Mouse (Mus musculus): Measurements from ENCODE around the gene Itln1. TPM values are rescaled to one million over a fixed set of nuclear protein-coding genes. Genes with fewer than 3 reads are reported as not detected.

Itln1 gene
- polyA plus RNA-seq, 1 experiment from 2014 or later = not detected

GRCm38 (mm10) chr1:171469678-171470077, 65.4 kb downstream of the Itln1 start:
- Histone ChIP-seq H3K4me3 (ENCODE audit: low read depth, low read length) (no peak overlapping the region), H3K9ac (ENCODE audit: low read length) (no peak overlapping the region), H3K27me3 (ENCODE audit: control insufficient read depth, insufficient read depth, low read length) (no peaks in the 10 kb centered on the region), H3K36me3 (ENCODE audit: control insufficient read depth, insufficient read depth, low read length) (no peaks in the 10 kb centered on the region), H3K4me1 (ENCODE audit: control insufficient read depth, insufficient read depth, low read length) (no peaks in the 10 kb centered on the region), H3K27ac (ENCODE audit: low read depth, low read length) (no peak overlapping the region), H3K4me2 (ENCODE audit: low read depth) (no peak overlapping the region), H3K9me3 (ENCODE audit: control insufficient read depth, low read length) (no peaks in the 10 kb centered on the region)
- DNase-seq (ENCODE audit: low spot score) = no peak
- no peak for ATAC-seq (ENCODE audit: insufficient read depth, low FRiP score, low TSS enrichment)
- WGBS = 95% methylated on average over 3 of the region's 3 CpGs

Other genes with a start within 250 kb of the Itln1 start
- 90.3 and 104 TPM in 2 replicates for gene Usp21, start 247.3 kb downstream of the Itln1 start, polyA plus RNA-seq (2014; fragmentation: Nextera tagmentation; extraction: Ambion mirVana)
- 102 and 103 TPM in 2 replicates for gene Ufc1, start 240.3 kb downstream of the Itln1 start, polyA plus RNA-seq (2014; fragmentation: Nextera tagmentation; extraction: Ambion mirVana)
- 50.4 and 57.6 TPM in 2 replicates for gene Dedd, start 206.1 kb downstream of the Itln1 start, polyA plus RNA-seq (2014; fragmentation: Nextera tagmentation; extraction: Ambion mirVana)
- gene Nit1, start 189.6 kb downstream of the Itln1 start, polyA plus RNA-seq (2014; fragmentation: Nextera tagmentation; extraction: Ambion mirVana) = 30.7 and 34.0 TPM in 2 replicates
- gene Pfdn2, start 189.6 kb downstream of the Itln1 start, polyA plus RNA-seq (2014; fragmentation: Nextera tagmentation; extraction: Ambion mirVana) = 61.2 and 68.0 TPM in 2 replicates
- 2.1 and 2.2 TPM in 2 replicates for gene Klhdc9, start 174.5 kb downstream of the Itln1 start, polyA plus RNA-seq (2014; fragmentation: Nextera tagmentation; extraction: Ambion mirVana)
- 1.1 and 1.7 TPM in 2 replicates for gene Nectin4, start 165.2 kb downstream of the Itln1 start, polyA plus RNA-seq (2014; fragmentation: Nextera tagmentation; extraction: Ambion mirVana)
- 0.41 and 0.78 TPM in 2 replicates for gene Arhgap30, start 146.3 kb downstream of the Itln1 start, polyA plus RNA-seq (2014; fragmentation: Nextera tagmentation; extraction: Ambion mirVana)
- 151 and 162 TPM in 2 replicates for gene Usf1, start 124.0 kb downstream of the Itln1 start, polyA plus RNA-seq (2014; fragmentation: Nextera tagmentation; extraction: Ambion mirVana)
- 3.6 and 3.8 TPM in 2 replicates for gene Tstd1, start 116.4 kb downstream of the Itln1 start, polyA plus RNA-seq (2014; fragmentation: Nextera tagmentation; extraction: Ambion mirVana)
- 16.9 and 21.0 TPM in 2 replicates for gene F11r, start 97.8 kb downstream of the Itln1 start, polyA plus RNA-seq (2014; fragmentation: Nextera tagmentation; extraction: Ambion mirVana)
- 13.2 and 15.7 TPM in 2 replicates for gene Alyref2, start 31.8 kb downstream of the Itln1 start, polyA plus RNA-seq (2014; fragmentation: Nextera tagmentation; extraction: Ambion mirVana)
- 0.12 TPM in 1 of 2 replicates, not detected in the other for gene Cd244a, start 23.9 kb upstream of the Itln1 start, polyA plus RNA-seq (2014; fragmentation: Nextera tagmentation; extraction: Ambion mirVana)
- gene Ly9, start 72.1 kb upstream of the Itln1 start, polyA plus RNA-seq (2014; fragmentation: Nextera tagmentation; extraction: Ambion mirVana) = not detected in 2 replicates
- gene Slamf7, start 117.7 kb upstream of the Itln1 start, polyA plus RNA-seq (2014; fragmentation: Nextera tagmentation; extraction: Ambion mirVana) = not detected in 2 replicates
- 0.47 and 0.72 TPM in 2 replicates for gene Cd48, start 146.7 kb upstream of the Itln1 start, polyA plus RNA-seq (2014; fragmentation: Nextera tagmentation; extraction: Ambion mirVana)
- gene Slamf1, start 231.8 kb upstream of the Itln1 start, polyA plus RNA-seq (2014; fragmentation: Nextera tagmentation; extraction: Ambion mirVana) = 0.08 and 0.40 TPM in 2 replicates